Mouse (Mus musculus): Measurements from ENCODE around the gene Edem1. TPM values are rescaled to one million over a fixed set of nuclear protein-coding genes. Genes with fewer than 3 reads are reported as not detected.

Gene Edem1
- polyA plus RNA-seq, 1 experiment from 2014 or later, result 7.4 TPM

DNA sequence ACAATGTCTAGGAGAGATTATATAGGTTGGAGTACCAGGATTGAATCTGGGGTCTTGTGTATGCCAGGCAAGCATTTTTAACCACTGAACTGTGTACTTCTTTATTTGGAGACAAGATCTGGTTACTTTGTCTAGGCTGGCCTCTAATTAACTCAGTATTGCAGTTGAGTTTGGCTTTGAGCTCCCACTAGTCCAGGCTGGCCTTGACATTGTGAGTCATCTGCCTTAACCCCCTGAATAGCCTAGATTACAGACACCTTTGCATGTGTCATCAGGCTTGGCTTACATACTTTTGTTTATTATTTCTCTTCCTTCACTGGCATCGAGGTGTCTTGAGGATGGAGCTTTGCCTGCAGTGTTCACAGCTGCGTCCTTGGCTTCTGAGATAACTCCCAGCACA is 70.8 kb downstream of the Edem1 start:
- Histone ChIP-seq H3K4me3 (ENCODE audit: low read depth, low read length) (no peak overlapping the region), H3K4me1 (ENCODE audit: control insufficient read depth, insufficient read depth, low read length) (no peaks in the 10 kb centered on the region), H3K9me3 (ENCODE audit: control insufficient read depth, low read length) (no peaks in the 10 kb centered on the region), H3K36me3 (ENCODE audit: control insufficient read depth, insufficient read depth, low read length) (no peaks in the 10 kb centered on the region), H3K27me3 (ENCODE audit: control insufficient read depth, insufficient read depth, low read length) (no peaks in the 10 kb centered on the region), H3K4me2 (ENCODE audit: low read depth, low read length) (no peak overlapping the region), H3K9ac (replicated peaks; ENCODE audit: low read depth, low read length) (no peak overlapping the region), H3K27ac (ENCODE audit: low read depth, low read length) (no peak overlapping the region)
- ATAC-seq (ENCODE audit: low read depth), result no peak
- WGBS, result 87% methylated on average over 2 of the region's 2 CpGs

DNA sequence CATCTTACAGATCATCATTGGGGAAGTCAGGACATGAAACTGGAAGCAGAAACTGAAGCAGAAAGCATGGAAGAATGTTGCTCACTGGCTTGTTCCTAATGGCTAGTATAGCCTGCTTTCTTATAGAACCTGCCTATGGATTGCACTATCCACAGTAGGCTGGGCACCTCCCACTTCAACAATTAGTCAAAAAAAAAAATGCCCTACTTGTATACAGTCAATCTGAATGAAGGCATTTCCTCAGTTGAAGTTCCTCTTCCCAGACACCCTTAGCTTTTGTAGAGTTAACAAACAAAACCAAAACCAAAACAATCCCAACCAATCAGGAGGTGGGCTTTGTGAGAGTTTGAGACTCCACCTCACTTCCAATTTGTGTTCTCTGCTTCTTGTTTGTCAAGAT is 73.7 kb downstream of the Edem1 start:
- H3K4me2 ChIP-seq (ENCODE audit: low read depth, low read length), result no peak overlapping the region
- no peak overlapping the region for H3K4me3 ChIP-seq (ENCODE audit: low read depth, low read length)
- H3K36me3 ChIP-seq (ENCODE audit: control insufficient read depth, insufficient read depth, low read length), result no peaks in the 10 kb centered on the region
- H3K27ac ChIP-seq (ENCODE audit: low read depth, low read length), result no peak overlapping the region
- no peak for ATAC-seq (ENCODE audit: low read depth)
- no peaks in the 10 kb centered on the region for H3K9me3 ChIP-seq (ENCODE audit: control insufficient read depth, low read length)
- H3K9ac ChIP-seq (replicated peaks; ENCODE audit: low read depth, low read length), result no peak overlapping the region
- no peaks in the 10 kb centered on the region for H3K27me3 ChIP-seq (ENCODE audit: control insufficient read depth, insufficient read depth, low read length)
- no peaks in the 10 kb centered on the region for H3K4me1 ChIP-seq (ENCODE audit: control insufficient read depth, insufficient read depth, low read length)

DNA sequence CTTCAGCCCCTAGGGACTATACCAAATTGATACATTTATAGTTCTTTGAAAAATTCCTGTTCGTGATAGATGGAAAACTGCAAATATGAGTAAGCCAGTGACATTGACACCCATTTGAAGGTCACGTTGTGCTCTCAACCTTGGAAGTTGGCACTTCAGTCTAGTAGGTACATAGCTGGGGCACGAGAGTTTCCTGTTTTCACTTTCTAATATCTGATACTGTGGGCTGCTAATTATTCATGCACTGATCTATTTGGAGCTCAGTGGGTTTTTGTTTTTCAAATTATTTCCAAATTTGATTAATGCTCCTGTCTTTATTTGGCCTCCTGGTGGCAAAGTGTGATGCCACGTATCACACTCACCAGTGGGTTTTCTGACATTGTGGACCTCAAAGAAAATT is 74.8 kb downstream of the Edem1 start:
- Histone ChIP-seq H3K27ac (ENCODE audit: low read depth, low read length) (no peak overlapping the region), H3K27me3 (ENCODE audit: control insufficient read depth, insufficient read depth, low read length) (no peaks in the 10 kb centered on the region), H3K4me3 (ENCODE audit: low read depth, low read length) (no peak overlapping the region), H3K9me3 (ENCODE audit: control insufficient read depth, low read length) (no peaks in the 10 kb centered on the region), H3K4me1 (ENCODE audit: control insufficient read depth, insufficient read depth, low read length) (no peaks in the 10 kb centered on the region), H3K4me2 (ENCODE audit: low read depth, low read length) (no peak overlapping the region), H3K36me3 (ENCODE audit: control insufficient read depth, insufficient read depth, low read length) (no peaks in the 10 kb centered on the region), H3K9ac (replicated peaks; ENCODE audit: low read depth, low read length) (no peak overlapping the region)
- WGBS, result 90% methylated on average over 4 of the region's 4 CpGs
- ATAC-seq (ENCODE audit: low read depth), result no peak

DNA sequence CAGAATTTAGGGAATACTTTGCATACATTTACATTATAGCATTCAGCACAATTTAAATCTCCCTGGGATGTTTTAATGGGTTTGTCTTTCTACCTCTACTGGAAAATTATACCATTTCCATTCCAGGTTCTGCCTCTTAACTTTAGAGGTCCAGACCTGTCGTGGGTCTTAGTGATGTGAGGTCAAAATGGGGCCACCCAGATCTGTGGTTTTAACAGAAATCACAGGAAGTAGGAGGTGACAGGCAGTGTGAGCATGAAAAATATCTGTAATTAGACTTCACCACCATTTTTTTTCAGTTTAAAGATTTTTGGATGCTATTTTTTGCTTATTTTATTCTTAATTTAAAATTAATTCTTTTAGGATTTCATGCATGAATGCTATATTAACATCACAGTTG is 78.1 kb downstream of the Edem1 start:
- Histone ChIP-seq H3K9me3 (ENCODE audit: control insufficient read depth, low read length) (no peaks in the 10 kb centered on the region), H3K4me3 (ENCODE audit: low read depth, low read length) (no peak overlapping the region), H3K9ac (replicated peaks; ENCODE audit: low read depth, low read length) (no peak overlapping the region), H3K4me2 (ENCODE audit: low read depth, low read length) (no peak overlapping the region), H3K27ac (ENCODE audit: low read depth, low read length) (no peak overlapping the region), H3K36me3 (ENCODE audit: control insufficient read depth, insufficient read depth, low read length) (no peaks in the 10 kb centered on the region), H3K27me3 (ENCODE audit: control insufficient read depth, insufficient read depth, low read length) (no peaks in the 10 kb centered on the region), H3K4me1 (ENCODE audit: control insufficient read depth, insufficient read depth, low read length) (no peaks in the 10 kb centered on the region)
- ATAC-seq (ENCODE audit: low read depth), result no peak
- 56% methylated on average over 1 of the region's 1 CpGs for WGBS

Other genes with a start within 250 kb of the Edem1 start
- 4.0 and 4.4 TPM in 2 replicates for gene Bhlhe40, start 168.0 kb upstream of the Edem1 start, polyA plus RNA-seq (2014; fragmentation: Nextera tagmentation; extraction: Ambion mirVana)
- 126 and 134 TPM in 2 replicates for gene Arl8b, start 45.5 kb upstream of the Edem1 start, polyA plus RNA-seq (2014; fragmentation: Nextera tagmentation; extraction: Ambion mirVana)

All from neural tube, embryonic 14.5 days (tissue).